Mouse (Mus musculus) ES-E14 (cell line): ENCODE results near the gene Rai14.

Experiments
- HCFC1 ChIP-seq: IDR thresholded peaks from 2 replicates; pipeline ENCODE4 v1.6.1; 2012; ENCODE audit warnings: low read length, inconsistent platforms, borderline replicate concordance; ENCODE audit not compliant: insufficient read depth
- ZNF384 ChIP-seq: IDR thresholded peaks from 2 replicates; pipeline ENCODE4 v1.6.1; 2012; ENCODE audit warnings: low read depth, low read length, inconsistent platforms

- no peak for TF ChIP-seq ZNF384
- TF ChIP-seq HCFC1 = no peak
These were observed 5.8 kb upstream of the Rai14 start for GRCm38 (mm10) chr15:10720188-10720587.
